Mouse (Mus musculus): ENCODE data around the gene Plxna3. TPM values are rescaled to one million over a fixed set of nuclear protein-coding genes. Genes with fewer than 3 reads are reported as not detected.

Gene Plxna3
- total RNA-seq, 2 experiments from 2014 or later: 31.5 to 32.0 TPM

GRCm38 (mm10) chrX:74388153-74388552 is 59.3 kb downstream of the Plxna3 start:
- DNase-seq (ENCODE audit: low spot score in 2 of 2): no peak
- Histone ChIP-seq H3K27ac (no peak overlapping the region), H3K4me3 (no peak overlapping the region)
- TF ChIP-seq CTCF (conservative IDR thresholded peaks at IDR 0.05): no peak

DNA sequence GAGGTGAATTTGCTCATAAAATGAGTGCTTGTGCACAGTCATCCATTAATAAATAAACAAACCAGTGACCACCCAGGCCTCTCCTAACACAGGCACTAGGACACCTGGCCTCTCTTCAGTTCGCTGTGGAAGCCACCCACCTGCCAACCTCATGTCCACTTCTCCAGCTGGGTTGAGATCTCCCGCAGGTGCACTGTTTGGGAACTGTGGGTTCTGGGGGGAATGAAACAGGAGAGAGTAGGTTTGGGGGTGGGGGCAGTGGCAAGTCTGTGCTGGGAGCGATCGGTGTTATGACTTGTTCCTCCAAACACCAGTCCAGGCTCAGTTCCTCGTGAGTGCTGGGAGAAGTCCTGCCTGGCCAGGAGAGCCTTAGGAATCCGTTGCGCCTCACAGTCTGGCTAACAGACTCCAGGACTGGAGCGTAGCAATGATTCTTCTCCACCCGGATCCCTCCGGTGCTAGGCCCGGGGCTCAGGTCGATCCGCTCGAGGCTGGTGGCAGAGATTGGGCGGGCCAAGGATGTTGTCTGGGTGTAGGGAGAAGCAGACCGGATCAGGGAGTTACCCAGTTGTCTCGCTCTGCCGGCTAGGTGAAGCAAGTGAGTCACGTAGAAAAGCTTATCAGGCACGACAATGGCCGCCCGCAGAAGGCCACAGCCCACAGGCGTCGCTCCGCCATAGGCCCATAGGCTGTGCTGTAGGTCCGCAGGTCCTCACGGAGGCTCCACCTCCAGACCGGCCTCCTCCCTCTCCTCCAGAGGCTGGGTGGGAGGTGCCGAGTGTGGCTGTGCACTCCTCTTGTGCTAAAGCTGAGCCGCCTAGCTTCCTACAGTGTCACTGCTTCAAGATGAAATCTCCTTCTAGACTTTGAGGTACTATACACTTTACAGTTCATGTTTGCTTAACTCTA is 63.9 kb downstream of the Plxna3 start, which contains the start of the genes Fam3a and Ikbkg:
TSS of gene Fam3a (minus strand) at position 738 of the 909 bp plus-strand sequence.
TSS of gene Ikbkg (plus strand) at position 756 of the 909 bp plus-strand sequence.
- peak within 1 kb of the TSS; percentile 91 for H3K27ac ChIP-seq
- peak within 1 kb of the TSS; percentile 71 for H3K4me3 ChIP-seq
- peak; percentile 75 for TF ChIP-seq CTCF (conservative IDR thresholded peaks at IDR 0.05)
- DNase-seq (ENCODE audit: low spot score in 2 of 2): peak; percentile 68 to 79

Small RNA genes within 50 kb of the gene (microRNA-seq; reads per million reads assigned to microRNA genes)
- gene Mir7092: 0 reads per million in 2 experiments

Other genes starting within 250 kb of the Plxna3 start
- 1 to 10 TPM in 1 of 2 experiments, not detected in 1; 1.1 TPM for gene Opn1mw, start 201.6 kb upstream of the Plxna3 start, total RNA-seq (2021)
- 10 to 100 TPM; 90.6 to 94.2 TPM for gene Mecp2, start 193.7 kb upstream of the Plxna3 start, total RNA-seq (2021)
- gene Tex28, start 161.2 kb upstream of the Plxna3 start, total RNA-seq (2021): not detected
- gene Tktl1, start 151.8 kb upstream of the Plxna3 start, total RNA-seq (2021): under 1 TPM in 1 of 2 experiments, not detected in 1; 0.17 TPM
- gene Flna, start 79.2 kb upstream of the Plxna3 start, total RNA-seq (2021): 10 to 100 TPM; 77.1 to 78.0 TPM
- 10 to 100 TPM; 31.8 to 39.5 TPM for gene Emd, start 74.4 kb upstream of the Plxna3 start, total RNA-seq (2021)
- 100 to 1,000 TPM; 137 to 175 TPM for gene Rpl10, start 58.3 kb upstream of the Plxna3 start, total RNA-seq (2021)
- gene Taz, start 47.2 kb upstream of the Plxna3 start, total RNA-seq (2021): 10 to 100 TPM; 61.4 to 71.4 TPM
- gene Dnase1l1, start 46.7 kb upstream of the Plxna3 start, total RNA-seq (2021): 1 to 10 TPM; 1.6 to 2.1 TPM
- 100 to 1,000 TPM; 306 to 330 TPM for gene Atp6ap1, start 32.0 kb upstream of the Plxna3 start, total RNA-seq (2021)
- 100 to 1,000 TPM; 620 to 624 TPM for gene Gdi1, start 24.1 kb upstream of the Plxna3 start, total RNA-seq (2021)
- gene Fam50a, start 16.0 kb upstream of the Plxna3 start, total RNA-seq (2021): 10 to 100 TPM; 28.1 to 33.7 TPM
- 10 to 100 TPM; 23.3 to 27.3 TPM for gene Lage3, start 24.6 kb downstream of the Plxna3 start, total RNA-seq (2021)
- 10 to 100 TPM; 61.1 to 65.1 TPM for gene Ubl4a, start 44.2 kb downstream of the Plxna3 start, total RNA-seq (2021)
- gene Slc10a3, start 44.3 kb downstream of the Plxna3 start, total RNA-seq (2021): 1 to 10 TPM; 2.8 to 3.1 TPM
- 10 to 100 TPM; 18.3 to 23.8 TPM for gene Fam3a, start 64.2 kb downstream of the Plxna3 start, total RNA-seq (2021)
- gene Ikbkg, start 64.2 kb downstream of the Plxna3 start, total RNA-seq (2021): 10 to 100 TPM; 49.9 to 51.7 TPM
- 10 to 100 TPM; 27.1 to 30.2 TPM for gene G6pdx, start 100.1 kb downstream of the Plxna3 start, total RNA-seq (2021)
- not detected for gene Gm6880, start 152.3 kb downstream of the Plxna3 start, total RNA-seq (2021)
- not detected for gene Olfr1326-ps1, start 245.8 kb downstream of the Plxna3 start, total RNA-seq (2021)

Data from layer of hippocampus, adult 2 months (tissue).